Mouse (Mus musculus): ENCODE data around the gene Prkn.

Gene Prkn

DNA sequence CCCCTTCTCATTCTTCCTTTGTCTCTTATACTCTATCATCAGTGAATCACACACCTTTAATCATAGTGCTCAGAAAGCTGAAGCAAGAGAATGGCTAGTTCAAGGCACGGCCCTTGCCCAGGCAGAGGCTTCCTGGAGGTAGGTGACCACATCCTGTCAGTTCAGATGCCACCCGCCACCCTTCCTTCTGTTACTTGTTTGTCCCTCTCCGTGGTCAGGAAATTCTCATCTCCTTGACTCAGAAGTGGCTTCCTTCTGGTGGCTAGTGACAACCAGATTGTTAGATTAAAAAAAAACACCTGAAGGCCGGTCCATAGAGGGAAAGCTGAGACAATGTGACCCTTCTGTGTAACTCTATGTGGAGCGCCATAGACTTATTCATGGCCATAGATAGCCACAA lies 710.4 kb downstream of the Prkn start:
- DNase-seq = no peak

DNA sequence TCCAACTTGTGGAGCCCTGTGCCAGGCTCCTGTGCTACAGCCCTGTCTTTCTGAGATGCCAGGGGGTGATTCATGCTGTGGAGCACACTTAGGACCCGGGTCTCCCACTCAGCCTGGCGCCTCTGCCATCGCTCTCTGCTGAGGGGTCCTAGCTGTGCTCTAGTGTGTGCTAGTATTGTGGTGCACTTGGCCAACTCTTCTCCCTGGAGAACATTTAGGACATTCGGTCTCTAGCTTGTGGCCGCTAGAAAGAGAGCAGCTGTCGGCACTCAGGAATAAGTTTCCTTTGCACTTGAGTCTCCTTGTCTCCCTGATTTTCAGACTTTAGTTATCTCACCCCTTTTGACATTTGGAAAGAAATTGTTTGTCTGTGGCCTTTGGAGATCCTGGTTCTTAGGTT lies 725.5 kb downstream of the Prkn start:
- no peak for DNase-seq

DNA sequence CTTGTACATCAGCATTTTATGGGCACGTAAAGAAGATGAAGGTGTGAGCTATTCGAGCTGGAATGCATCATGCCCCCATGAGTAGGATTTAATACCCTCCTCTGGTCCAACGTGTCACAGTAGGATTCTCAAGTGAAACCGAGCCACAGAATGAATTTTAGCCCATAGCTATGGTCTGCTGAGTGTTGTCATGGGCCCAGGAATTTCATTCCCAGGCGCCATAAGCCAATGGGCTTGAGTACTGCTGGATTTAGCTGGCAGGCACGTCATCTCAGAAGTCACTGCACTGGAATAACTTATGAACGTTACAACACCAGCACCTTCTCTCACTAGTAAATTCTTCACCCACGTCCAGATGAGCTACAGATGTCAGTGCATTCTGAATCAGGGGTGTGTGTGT lies 730.2 kb downstream of the Prkn start:
- no peak for DNase-seq

DNA sequence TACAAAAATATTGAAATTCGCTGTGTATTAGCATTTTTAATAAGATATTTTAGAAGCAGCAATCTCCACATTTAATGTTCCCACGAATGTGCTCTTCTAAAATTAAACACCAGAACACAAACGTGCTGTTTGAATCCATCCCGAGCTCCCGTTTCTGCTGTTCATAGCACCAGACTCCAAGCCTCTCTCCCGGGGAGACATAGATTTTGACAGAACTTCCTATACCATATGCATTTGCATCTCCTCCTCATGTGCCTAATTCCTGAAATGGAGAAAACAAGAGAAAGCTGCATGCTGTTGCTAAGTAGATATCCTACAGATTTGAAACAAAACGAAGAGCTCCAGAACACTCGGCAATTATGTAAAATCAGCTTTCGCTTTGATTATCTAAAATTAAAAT lies 733.5 kb downstream of the Prkn start:
- no peak for DNase-seq

DNA sequence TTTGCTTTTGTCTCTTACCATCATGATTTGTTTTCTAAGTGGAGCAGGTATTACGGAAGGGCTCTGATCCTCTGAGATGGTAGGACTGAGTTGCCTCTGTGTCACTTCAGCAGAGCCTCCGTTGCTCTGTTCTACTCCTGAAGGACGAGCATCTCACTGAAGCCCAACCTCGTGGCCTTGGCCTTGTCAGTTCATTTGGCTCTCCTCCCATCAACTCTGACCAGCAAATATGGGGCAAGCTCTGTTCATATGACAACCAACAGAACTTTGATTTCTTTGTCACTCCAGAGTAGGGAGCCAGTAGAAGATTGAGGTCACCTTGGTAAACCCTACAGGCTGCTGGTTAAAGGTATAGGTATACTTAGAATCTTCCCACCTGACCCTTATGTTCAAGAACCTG lies 745.3 kb downstream of the Prkn start:
- DNase-seq = no peak

DNA sequence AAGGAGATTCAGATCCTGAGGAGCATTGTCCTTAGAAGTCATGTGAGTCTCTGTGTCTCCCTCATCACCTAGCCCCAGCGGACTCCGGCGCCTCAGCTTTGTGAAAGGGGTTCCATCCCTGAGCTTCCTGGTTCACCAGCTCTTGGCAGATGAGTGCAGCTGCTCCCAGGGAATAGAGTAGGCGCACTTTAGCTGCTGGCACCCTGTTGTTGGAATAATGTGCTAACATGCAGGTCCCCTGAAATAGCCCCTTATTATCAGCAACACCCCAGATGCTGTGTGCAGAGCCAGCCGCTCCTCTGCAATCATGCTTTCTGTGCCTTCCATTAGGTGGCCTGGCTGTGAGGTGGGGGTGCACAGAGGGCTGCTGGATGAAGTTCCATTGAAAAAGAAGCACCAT lies 767.7 kb downstream of the Prkn start:
- DNase-seq = no peak

DNA sequence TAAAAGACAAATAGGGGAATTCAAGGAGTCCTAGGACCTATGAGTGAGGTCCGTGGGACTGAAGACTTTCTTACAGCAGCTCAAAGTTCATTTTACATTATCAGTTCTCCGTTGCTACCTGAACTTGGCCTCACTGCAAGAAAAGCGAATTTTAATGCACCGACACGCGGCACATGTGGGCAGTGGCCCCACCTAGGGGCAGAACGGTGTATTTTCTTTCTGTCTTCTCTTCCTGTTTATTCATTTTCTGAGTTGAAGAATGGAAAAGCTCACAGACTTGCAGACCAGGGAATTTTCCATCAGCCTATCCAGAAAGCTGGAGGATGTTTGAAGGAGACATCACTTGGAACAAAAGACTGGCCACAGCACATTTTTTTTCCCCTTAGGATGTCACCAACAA lies 771.3 kb downstream of the Prkn start:
- DNase-seq = peak; percentile 48

DNA sequence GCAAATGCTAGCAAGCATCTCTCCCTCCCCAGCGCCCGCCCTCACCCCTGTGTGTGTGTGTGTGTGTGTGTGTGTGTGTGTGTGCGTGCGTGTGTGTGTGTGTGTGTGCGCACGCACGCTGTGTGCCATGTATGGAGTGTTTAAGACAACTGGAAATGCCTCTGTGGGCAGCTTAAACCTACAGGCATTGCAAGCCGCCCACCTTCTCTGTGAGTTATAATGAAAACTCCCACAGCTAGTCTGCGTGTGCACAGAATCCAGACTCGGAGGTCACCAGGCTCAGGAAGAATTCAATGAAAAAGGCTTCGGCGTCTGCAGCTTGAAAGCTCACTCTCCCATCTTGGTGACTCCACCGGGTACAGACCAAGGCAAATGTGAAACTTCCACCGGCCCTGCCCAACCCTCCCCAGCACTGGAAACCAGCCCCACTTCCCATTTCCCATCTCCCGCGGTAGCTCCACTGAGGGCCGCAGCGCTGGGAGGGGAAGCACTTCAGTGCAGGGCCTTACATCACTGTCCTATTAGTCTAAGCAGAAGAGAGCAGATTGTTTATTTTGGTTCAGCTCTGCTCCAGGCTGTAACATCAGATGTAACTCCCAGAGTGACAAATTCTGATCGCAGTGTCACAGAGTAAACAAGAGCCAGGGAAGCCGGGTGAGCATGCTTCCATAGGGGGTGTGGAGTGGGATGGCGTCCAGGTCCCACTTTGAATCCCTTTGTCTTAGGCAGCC lies 772.8 kb downstream of the Prkn start:
- no peak for DNase-seq

DNA sequence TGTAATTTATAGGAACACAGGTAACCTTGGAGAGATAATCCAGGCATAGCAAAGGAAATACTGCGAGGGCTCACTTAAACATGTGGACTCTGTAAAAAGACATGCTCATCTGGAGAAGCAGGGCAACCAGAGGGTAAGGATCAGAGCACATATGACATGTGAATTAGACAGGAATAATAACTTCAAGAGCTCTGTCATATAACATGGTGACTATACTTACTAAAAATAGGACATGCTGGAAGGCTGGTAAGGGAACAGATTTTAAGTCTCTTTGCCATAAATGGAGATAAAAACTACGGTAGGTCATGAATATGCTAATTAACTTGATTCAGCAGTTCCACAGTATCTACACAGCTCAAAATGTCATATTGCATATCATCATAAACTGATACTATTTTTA lies 777.4 kb downstream of the Prkn start:
- DNase-seq = no peak

DNA sequence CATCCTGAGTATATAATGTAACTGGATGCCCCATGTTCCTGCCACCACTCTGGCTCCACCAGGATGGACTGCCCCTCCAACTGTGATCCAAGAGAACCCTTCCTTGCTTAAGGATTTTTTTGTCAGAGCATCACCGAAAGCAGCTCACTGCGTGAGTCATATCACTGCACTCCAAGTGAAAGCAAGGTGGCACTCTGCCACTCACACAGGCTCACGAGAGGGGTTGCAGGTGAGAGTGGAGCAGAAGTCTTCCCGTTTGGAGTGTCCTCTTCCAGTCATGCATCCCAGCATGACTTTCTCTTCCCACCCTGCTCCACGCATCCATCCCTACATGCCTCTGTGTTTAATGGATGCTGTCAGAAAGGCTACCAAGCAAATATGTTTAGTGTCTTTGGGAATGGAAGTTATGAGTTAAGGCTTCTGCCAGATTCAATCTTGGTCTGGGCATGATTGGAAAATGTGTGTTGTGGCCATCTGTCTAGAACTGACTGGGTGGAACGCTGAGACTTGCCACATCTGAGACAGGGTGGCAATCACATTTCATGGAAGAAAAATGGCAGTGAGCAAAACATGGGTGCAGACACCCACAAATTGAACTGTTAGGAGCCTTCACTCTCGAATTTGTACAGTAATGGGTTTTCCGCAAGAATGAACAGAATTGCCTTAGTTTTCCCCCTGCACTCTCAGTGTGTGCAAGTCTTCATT lies 778.9 kb downstream of the Prkn start:
- no peak for DNase-seq

DNA sequence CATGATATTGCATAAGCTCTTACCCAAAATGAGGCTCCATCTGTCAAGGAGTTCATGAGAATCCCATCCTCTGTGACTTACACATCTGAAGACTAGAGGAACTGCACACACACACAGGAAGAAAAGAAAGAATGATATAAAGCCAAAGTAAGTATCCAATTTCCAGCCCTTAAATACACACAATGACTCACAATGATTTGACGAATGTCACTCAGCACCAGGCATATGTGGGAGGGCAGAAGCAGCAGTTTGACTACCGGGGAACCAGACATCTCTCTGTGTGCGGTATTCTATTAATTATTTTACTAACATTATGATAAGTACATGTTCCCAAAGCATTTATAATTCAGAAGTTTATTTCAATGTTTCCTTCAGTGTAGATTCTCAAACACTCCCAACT lies 780.6 kb downstream of the Prkn start:
- DNase-seq = no peak

DNA sequence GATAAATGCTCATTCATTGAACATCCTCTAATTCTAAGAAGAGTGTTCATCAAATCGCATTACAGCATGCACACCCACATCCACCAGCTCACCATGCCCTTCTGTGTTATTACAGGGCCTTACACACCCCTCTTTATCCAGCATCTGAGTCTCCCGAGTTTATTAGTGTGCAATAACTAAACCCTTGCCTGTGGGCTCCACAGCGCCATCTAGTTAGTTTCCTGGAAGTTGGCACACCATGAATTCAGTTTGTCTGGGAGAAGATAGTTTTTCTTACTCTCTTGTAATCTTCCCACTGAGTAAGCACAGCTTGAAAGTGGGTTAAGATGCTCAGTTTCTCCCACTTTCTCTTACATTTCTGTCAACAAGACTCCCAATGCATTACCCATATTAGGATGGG lies 781.3 kb downstream of the Prkn start:
- DNase-seq = no peak

DNA sequence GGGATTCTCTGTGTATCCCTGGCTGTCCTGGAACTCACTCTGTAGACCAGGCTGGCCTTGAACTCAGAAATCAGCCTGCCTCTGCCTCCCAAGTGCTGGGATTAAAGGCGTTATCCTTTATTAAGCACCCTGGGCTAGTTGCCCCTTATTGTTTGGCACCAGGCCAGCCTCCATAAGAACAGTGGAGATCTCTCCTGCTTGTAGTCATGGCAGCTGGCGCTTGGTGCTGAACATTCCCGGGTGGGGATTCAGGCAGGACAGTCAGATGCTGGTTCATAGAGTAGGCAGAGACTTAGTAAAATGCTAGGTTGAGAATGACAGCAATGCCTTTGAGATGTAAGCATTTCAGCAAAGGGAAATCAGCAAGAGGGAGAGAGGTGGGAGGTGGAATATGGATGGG lies 786.1 kb downstream of the Prkn start:
- DNase-seq = no peak

DNA sequence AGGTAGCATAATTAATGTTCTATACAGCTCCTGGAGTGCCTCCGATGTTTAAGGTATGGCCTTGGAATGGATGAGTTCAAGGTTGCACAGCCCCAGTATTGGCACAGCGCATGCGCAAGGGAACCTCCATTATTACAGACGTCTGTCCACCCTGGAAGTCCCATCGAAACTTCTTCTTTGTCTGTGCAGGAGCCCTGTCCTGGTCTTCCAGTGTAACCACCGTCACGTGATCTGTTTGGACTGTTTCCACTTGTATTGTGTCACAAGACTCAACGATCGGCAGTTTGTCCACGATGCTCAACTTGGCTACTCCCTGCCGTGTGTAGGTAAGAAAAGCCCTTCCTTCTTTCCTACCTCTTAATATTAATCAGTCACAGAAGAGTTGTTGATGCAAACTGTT lies 794.9 kb downstream of the Prkn start:
- DNase-seq = no peak

DNA sequence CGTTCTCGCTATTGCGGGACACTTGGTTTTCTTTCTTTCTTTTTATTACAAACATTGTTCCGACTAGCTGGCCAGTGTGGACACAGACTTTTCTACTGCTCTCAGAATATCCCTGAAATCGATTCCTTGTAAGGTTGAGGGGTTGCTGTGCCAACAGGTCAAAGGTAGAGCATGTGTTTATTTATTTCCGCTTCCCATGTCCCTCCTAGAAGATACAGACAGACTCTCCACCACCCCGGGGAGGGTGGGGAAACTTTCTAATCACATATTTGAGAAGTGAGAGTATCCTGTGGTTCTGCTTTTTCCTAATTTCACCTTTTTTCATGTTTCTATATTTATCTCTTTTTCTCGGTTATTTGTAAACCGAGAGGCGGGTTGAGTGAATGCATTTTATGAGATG lies 797.5 kb downstream of the Prkn start:
- DNase-seq = no peak

DNA sequence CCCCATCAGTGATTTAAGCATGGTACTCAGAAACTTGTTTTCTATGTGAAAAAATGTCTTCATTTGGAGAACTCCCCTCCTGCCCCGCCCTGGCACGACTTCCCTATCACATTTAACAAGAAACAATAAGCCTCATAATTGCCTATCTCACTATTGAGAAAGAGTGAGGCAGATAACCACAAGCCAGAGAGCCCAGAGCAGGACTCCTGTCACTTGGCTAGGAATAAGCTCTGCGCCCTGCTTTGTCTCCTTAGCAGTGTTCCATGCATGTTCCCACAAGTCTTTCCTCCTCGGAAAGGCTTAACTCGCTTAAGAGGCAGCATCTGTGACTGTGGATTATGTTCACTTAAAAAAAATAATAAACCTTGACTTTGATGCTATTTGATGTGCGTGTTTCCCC lies 798.3 kb downstream of the Prkn start:
- DNase-seq = no peak

DNA sequence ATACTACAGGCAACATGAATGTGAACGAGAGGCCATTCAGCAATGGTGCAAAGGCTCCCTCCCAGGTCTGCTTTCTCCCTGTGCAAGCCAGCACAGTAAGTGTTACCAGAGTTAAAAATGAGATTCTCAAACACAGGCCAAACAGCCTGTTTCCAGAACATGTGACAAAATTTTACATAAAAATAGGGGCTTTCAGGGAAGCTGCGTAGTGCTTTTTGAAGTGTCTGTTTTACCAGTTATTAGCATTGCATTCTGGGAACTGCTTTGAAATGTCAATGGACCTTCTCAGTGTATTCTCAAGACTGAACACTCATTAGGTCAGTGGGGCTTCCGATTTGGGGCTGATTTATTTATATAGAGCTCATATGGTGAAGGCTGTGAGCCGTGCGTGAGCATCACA lies 799.6 kb downstream of the Prkn start:
- DNase-seq = no peak

DNA sequence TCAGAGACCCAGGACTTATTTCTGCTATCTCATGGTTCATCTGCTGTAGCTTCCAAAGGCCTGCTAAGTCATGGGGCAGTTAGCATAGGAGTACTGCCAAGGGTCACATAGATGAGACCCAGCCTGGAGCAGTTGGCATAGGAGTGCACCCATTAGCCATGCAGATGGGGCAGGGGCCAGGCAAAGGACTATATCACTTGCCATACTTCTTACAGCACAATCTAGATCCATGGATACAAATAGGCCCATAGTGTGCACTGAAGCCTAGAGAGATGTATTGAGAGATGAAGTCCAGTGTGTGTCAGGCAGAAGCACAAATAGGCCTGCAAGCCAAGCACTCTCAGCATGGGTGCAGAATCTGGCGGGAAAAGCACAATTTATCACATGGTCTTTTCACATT lies 802.1 kb downstream of the Prkn start:
- DNase-seq = no peak

DNA sequence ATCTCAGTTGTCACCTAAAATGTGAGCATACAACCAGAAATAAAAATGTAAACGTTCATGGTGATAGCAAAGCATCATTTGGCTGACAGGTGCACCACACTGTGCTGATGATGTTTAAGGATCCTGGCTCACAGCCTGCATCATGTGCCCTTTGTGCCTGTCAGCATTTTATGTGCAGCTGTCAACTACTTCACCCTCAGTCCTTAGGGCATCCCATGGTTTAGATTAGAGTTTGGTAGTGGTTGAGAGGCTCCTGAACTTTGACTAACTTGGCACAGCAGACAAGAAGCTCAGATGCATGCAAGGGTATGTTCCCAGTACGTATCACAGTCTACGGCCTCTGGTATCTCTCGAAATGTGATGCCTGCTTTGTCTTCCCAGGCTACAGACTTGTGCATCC lies 803.8 kb downstream of the Prkn start:
- no peak for DNase-seq

DNA sequence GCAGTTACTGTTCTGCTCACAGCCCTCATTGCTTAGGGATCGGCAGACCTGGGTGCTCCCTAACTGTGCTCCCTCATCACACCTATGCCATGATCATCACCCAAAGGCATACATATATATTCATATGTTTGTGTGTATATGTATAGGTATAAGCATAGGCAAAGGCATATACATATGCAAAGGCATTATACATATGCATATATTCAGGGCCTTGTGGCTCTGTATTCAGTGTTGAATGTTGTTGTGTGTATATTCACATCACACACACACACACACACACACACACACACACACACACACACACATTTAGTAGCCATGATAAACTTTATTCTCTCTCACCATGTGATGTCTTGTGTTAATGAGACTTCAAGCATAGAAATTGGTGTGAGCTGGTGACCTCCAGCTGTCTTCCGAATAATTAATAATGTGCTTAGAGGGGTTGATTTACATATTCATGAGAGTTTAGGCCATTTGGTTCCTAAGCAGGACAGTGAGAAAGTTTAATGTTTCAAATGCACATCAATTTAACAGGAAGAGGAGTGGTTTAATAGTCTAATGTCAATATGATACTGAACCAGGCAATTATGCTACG lies 804.8 kb downstream of the Prkn start:
- no peak for DNase-seq

DNA sequence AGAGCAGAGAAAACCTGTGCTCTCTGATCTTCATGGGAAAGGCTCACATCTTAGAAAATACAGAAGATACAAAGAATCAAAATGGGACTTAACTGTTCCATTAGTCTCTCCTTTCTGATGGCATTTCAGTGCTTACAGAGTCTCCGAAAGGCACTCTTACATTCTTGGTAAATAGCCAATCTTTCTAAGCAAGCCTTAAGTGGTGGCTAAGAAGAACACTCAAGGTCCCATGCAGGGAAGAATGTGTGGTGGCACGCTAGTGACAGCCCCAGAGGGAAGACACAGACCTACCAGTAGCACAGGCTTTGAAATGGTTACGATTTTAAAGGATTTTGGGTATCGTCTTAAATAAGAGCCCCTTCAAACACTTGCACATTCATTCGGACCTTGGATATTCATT lies 816.2 kb downstream of the Prkn start:
- DNase-seq = no peak

DNA sequence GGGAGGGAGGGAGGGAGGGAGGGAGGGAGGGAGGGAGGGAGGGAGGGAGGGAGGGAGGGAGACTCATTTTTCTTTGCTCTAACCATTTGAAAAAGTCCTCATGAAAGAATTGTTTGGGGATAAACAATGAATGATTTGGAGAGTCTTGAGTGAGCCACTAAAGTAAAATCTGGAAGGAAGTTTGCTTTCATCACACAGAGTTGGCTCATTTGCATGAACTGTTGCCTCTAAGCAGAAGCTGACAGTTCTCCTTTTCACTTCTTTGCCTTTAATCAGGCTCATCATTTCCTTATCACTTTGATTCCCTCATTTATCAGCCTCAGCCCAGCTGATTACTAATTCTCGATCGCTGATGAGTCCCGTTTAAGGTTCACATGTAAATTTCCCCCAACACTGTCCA lies 816.7 kb downstream of the Prkn start:
- DNase-seq = no peak

DNA sequence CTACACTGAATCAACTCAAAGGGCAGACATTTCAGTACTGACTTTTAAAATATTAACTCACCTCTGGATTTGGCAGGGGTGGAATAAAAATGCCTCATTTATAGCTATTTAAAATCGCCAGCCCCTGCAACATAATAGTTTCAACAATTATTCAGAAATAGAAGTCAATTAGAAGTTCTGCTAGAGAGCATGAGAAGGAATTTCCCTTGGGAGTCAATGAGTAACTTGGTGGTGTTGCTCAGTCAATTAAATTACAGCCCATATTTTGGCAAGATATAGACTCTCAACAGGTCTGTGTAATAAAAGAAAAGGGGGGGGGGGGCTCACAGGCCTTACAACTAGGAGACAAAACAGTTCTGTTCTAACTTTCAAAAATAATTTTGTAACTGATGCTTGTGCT lies 821.7 kb downstream of the Prkn start:
- DNase-seq = no peak

DNA sequence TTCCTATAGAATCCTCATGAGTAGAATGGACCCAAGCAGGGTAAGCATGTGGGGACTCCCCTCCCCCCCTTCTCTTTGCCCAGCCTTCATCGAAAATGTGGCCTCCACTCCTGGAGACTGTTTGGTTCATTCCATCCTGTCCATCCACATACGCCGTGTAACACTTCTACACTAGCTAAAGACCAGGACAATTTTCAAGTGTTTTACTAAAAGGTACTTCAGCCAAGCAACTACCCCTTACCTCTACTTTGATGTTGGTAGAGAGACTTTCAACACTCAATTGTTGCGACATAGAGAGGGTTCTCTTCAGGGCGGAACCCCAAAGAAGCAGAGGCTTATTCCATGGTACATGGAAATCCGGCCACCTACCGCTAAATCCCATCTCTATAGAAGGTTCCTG lies 823.3 kb downstream of the Prkn start:
- DNase-seq = no peak
